Mouse (Mus musculus) myocyte (in vitro differentiated cells): ENCODE measurements around the gene Wfdc10. TPM values are rescaled to one million over a fixed set of nuclear protein-coding genes. Genes with fewer than 3 reads are reported as not detected.

Source experiments
- H3K27me3 ChIP-seq: one replicate; pipeline ENCODE4 v1.6.1; 2011; ENCODE audit not compliant: control insufficient read depth, insufficient read depth, insufficient read length
- H3K36me3 ChIP-seq: one replicate; pipeline ENCODE4 v1.6.1; 2011; ENCODE audit not compliant: control insufficient read depth, insufficient read depth
- H3K4me2 ChIP-seq: one replicate; pipeline ENCODE4 v1.6.1; 2011; ENCODE audit warnings: low read depth, control low read depth
- H3K4me3 ChIP-seq: one replicate; pipeline ENCODE4 v1.5.1; 2011; ENCODE audit warnings: mild to moderate bottlenecking, control low read depth, moderate library complexity
- H3K79me2 ChIP-seq: one replicate; pipeline ENCODE4 v1.6.1; 2011; ENCODE audit not compliant: control insufficient read depth, insufficient read depth
- H3ac ChIP-seq: one replicate; pipeline ENCODE4 v1.6.1; 2011; ENCODE audit not compliant: control insufficient read depth, insufficient read length
- CEBPB ChIP-seq: IDR thresholded peaks from 2 replicates; pipeline ENCODE4 v1.6.1; 2011; ENCODE audit warnings: mild to moderate bottlenecking, moderate library complexity; ENCODE audit not compliant: poor library complexity, insufficient read depth, severe bottlenecking
- E2F4 ChIP-seq: IDR thresholded peaks from one replicate; pipeline ENCODE4 v1.6.1; 2011; ENCODE audit warnings: mild to moderate bottlenecking, control low read depth, moderate library complexity; ENCODE audit not compliant: insufficient read depth
- MAX ChIP-seq: IDR thresholded peaks from one replicate; pipeline ENCODE4 v1.6.1; 2011; ENCODE audit warnings: low read depth, mild to moderate bottlenecking, control low read depth
- MYOD1 ChIP-seq, 3 experiments: IDR thresholded peaks; one replicate each; pipeline ENCODE4 v1.6.1; 2011; ENCODE audit warnings: control low read depth in 2 of 3, low read depth in 2 of 3, mild to moderate bottlenecking in 2 of 3, moderate library complexity in 1 of 3; ENCODE audit not compliant: insufficient read length in 2 of 3, control insufficient read depth in 1 of 3
- MYOG ChIP-seq, 3 experiments: IDR thresholded peaks; one replicate each; pipeline ENCODE4 v1.6.1; 2011; ENCODE audit warnings: control low read depth in 2 of 3, low read depth in 2 of 3, mild to moderate bottlenecking in 2 of 3; ENCODE audit not compliant: insufficient read length in 2 of 3, control insufficient read depth in 1 of 3, insufficient read depth in 1 of 3
- POLR2A ChIP-seq: IDR thresholded peaks from one replicate; pipeline ENCODE4 v1.6.1; 2011; ENCODE audit warnings: low read depth, mild to moderate bottlenecking, control low read depth, moderate library complexity; ENCODE audit not compliant: insufficient read length
- POLR2AphosphoS2 ChIP-seq: IDR thresholded peaks from one replicate; pipeline ENCODE4 v1.6.1; 2011; ENCODE audit warnings: low read depth, control low read depth; ENCODE audit not compliant: insufficient read length
- REST ChIP-seq: IDR thresholded peaks from one replicate; pipeline ENCODE4 v1.6.1; 2011; ENCODE audit warnings: mild to moderate bottlenecking, control low read depth, moderate library complexity; ENCODE audit not compliant: insufficient read depth, insufficient read length
- SRF ChIP-seq: IDR thresholded peaks from one replicate; pipeline ENCODE4 v1.6.1; 2011; ENCODE audit warnings: low read depth; ENCODE audit not compliant: control insufficient read depth, insufficient read length
- TCF12 ChIP-seq: IDR thresholded peaks from one replicate; pipeline ENCODE4 v1.6.1; 2011; ENCODE audit warnings: mild to moderate bottlenecking, control low read depth; ENCODE audit not compliant: poor library complexity, insufficient read depth, severe bottlenecking
- TCF3 ChIP-seq: IDR thresholded peaks from one replicate; pipeline ENCODE4 v1.6.1; 2011; ENCODE audit warnings: low read depth, control low read depth; ENCODE audit not compliant: insufficient read length
- USF1 ChIP-seq: IDR thresholded peaks from one replicate; pipeline ENCODE4 v1.6.1; 2011; ENCODE audit warnings: low read depth, mild to moderate bottlenecking, control low read depth, moderate library complexity
- polyA plus RNA-seq: library from polyadenylated mRNA; unstranded; fragments of >200 nt; fragmentation: generic; extraction: Trizol; gene quantifications from one replicate; pipeline ENCODE4 v1.2.1, GENCODE M21; 2012; ENCODE audit warnings: missing spikeins

The Wfdc10 gene
- polyA plus RNA-seq, 1 experiment: not detected

GRCm38 (mm10) chr2:164676103-164676502, 20.3 kb downstream of the Wfdc10 start:
- H3K4me2 ChIP-seq: no peak overlapping the region
- H3ac ChIP-seq: no peak overlapping the region
- H3K36me3 ChIP-seq: no peaks in the 10 kb centered on the region
- H3K27me3 ChIP-seq: no peaks in the 10 kb centered on the region
- H3K79me2 ChIP-seq: no peaks in the 10 kb centered on the region
- TF ChIP-seq SRF (no peak), CEBPB (no peak), POLR2AphosphoS2 (no peak), E2F4 (no peak), MYOD1 (IDR thresholded peaks at IDR 0.05; ENCODE audit: control insufficient read depth in 1 of 3, insufficient read length in 2 of 3, low read depth in 2 of 3) (no peak), POLR2A (no peak), MYOG (IDR thresholded peaks at IDR 0.05; ENCODE audit: control insufficient read depth in 1 of 3, insufficient read depth in 1 of 3, insufficient read length in 2 of 3, low read depth in 2 of 3) (no peak), MAX (no peak), REST (no peak), TCF3 (no peak), TCF12 (no peak)
- no peak overlapping the region for H3K4me3 ChIP-seq

DNA sequence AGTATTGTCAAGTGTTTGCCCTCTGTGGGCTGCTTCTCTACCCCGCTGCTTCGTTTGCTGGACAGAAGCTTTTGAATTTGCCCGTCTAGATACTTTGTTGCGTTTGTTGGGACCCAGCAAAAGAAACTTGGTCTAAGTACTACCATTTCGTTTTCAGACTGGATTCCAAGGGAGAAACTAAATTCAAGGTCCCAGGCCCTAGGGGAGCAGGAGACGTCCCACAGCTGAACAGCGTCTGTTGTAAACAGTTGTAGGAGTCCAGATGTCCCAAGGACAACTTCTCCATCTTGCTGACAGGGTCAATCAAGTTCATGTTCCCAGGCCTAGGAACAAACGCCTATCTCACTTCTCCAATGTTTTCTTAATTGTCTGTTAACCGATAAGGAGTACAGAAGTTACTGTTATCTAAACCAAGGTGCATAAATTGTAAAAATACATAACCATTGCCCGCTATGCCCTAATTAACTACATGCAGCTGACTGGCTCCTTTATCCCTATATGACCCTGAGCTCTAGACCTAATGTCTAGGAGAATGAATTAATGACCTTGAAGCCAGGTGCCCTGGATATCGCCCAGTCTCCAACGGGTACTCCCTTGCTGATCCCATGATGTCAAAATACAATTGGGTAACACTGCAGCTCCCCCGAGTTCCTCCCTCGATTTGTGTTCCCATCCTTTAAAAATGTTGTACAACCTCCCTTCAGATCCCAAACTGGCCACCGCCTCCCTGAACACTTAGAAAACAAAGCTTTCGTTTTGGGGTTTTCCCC, 21.3 kb downstream of the Wfdc10 start:
- H3K4me3 ChIP-seq: no peak overlapping the region
- no peak for TF ChIP-seq USF1
- TF ChIP-seq MYOD1 (IDR thresholded peaks at IDR 0.05; ENCODE audit: control insufficient read depth in 1 of 3, insufficient read length in 2 of 3, low read depth in 2 of 3): no peak
- no peak for TF ChIP-seq MAX
- no peak for TF ChIP-seq POLR2A
- no peak for TF ChIP-seq POLR2AphosphoS2
- TF ChIP-seq TCF3: no peak
- no peak for TF ChIP-seq CEBPB
- no peak for TF ChIP-seq MYOG (IDR thresholded peaks at IDR 0.05; ENCODE audit: control insufficient read depth in 1 of 3, insufficient read depth in 1 of 3, insufficient read length in 2 of 3, low read depth in 2 of 3)
- no peak for TF ChIP-seq REST
- no peak for TF ChIP-seq E2F4
- no peak for TF ChIP-seq SRF
- H3K27me3 ChIP-seq: no peaks in the 10 kb centered on the region
- H3K79me2 ChIP-seq: no peaks in the 10 kb centered on the region
- H3ac ChIP-seq: no peak overlapping the region
- H3K4me2 ChIP-seq: no peak overlapping the region
- no peaks in the 10 kb centered on the region for H3K36me3 ChIP-seq

- Histone ChIP-seq H3ac (no peak overlapping the region), H3K79me2 (no peaks in the 10 kb centered on the region), H3K4me3 (no peak overlapping the region)
These were observed 23.2 kb downstream of the Wfdc10 start for GRCm38 (mm10) chr2:164678848-164679625.

GRCm38 (mm10) chr2:164679906-164680305, 24.1 kb downstream of the Wfdc10 start:
- no peak overlapping the region for H3K4me2 ChIP-seq
- TF ChIP-seq TCF12: no peak
- TF ChIP-seq MAX: no peak
- TF ChIP-seq POLR2A: no peak
- TF ChIP-seq MYOG (IDR thresholded peaks at IDR 0.05; ENCODE audit: control insufficient read depth in 1 of 3, insufficient read depth in 1 of 3, insufficient read length in 2 of 3, low read depth in 2 of 3): no peak
- TF ChIP-seq REST: no peak
- no peak for TF ChIP-seq MYOD1 (IDR thresholded peaks at IDR 0.05; ENCODE audit: control insufficient read depth in 1 of 3, insufficient read length in 2 of 3, low read depth in 2 of 3)
- no peak for TF ChIP-seq USF1
- no peak for TF ChIP-seq POLR2AphosphoS2
- TF ChIP-seq SRF: no peak
- no peak for TF ChIP-seq TCF3
- no peak overlapping the region for H3K4me3 ChIP-seq
- no peaks in the 10 kb centered on the region for H3K36me3 ChIP-seq
- H3ac ChIP-seq: no peak overlapping the region
- no peaks in the 10 kb centered on the region for H3K79me2 ChIP-seq
- H3K27me3 ChIP-seq: peaks cover 6% of the 10 kb centered on the region

More at GRCm38 (mm10) chr2:164678848-164679625, 23.2 kb downstream of the Wfdc10 start:
- no peak for TF ChIP-seq USF1
- TF ChIP-seq POLR2A: no peak
- no peak for TF ChIP-seq TCF12
- no peak for TF ChIP-seq E2F4
- no peak for TF ChIP-seq CEBPB
- TF ChIP-seq MYOD1 (IDR thresholded peaks at IDR 0.05; ENCODE audit: control insufficient read depth in 1 of 3, insufficient read length in 2 of 3, low read depth in 2 of 3): no peak
- no peak for TF ChIP-seq MYOG (IDR thresholded peaks at IDR 0.05; ENCODE audit: control insufficient read depth in 1 of 3, insufficient read depth in 1 of 3, insufficient read length in 2 of 3, low read depth in 2 of 3)
- no peak for TF ChIP-seq SRF
- no peak for TF ChIP-seq REST
- TF ChIP-seq POLR2AphosphoS2: no peak
- TF ChIP-seq MAX: no peak
- no peak for TF ChIP-seq TCF3
- Histone ChIP-seq H3K4me2 (no peak overlapping the region), H3K27me3 (peaks cover 3% of the 10 kb centered on the region), H3K36me3 (no peaks in the 10 kb centered on the region)
